Mouse (Mus musculus): ENCODE measurements around the gene Nim1k. TPM values are rescaled to one million over a fixed set of nuclear protein-coding genes. Genes with fewer than 3 reads are reported as not detected.
"Not testable (repeated sequence)": the region's sequence is repeated elsewhere in the genome, so short reads cannot be mapped to it uniquely, and the experiment has no call there.

Gene Nim1k
- total RNA-seq, 2 experiments from 2014 or later, result 0.50 to 1.3 TPM

DNA sequence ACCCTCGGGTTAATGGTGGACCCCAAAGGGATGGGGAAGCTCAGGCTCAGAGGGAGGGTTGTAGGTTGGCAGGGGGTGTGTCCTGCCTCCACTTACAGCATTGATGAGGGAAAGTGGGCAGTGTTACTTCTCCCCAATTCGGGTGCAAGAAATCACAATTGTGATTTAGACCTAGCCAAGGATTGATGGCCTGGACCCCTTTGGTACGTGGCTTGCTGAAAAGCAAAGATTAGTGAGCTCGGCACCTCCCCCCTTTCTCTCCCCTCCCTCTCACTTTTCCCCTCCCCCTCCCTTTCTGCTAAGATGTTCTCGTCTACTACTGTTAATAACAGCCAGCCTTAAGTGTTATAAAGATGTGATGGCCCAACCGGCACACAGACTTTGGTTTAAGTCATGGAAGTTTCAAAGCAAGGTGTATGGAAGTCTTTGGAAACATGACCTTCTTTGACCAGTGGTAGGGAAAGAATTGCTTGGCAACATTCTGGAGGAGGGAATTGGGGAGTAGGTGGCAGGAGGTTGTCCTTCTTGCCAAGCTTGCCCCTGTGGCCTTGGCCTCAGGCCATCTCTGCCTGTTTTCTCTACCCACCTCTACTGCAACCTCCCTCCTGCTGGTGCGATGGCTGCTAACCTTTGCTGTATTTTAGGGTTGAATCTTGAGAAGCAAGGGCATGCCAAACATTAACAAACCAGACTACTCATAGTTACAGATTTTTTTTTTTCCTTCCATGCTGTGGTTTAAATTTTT lies 64.6 kb downstream of the Nim1k start:
- peak; percentile 9 for ATAC-seq (replicated peaks; ENCODE audit: poor library complexity)

- ATAC-seq (replicated peaks; ENCODE audit: poor library complexity), result peak; percentile 96
Observed at GRCm38 (mm10) chr13:119690039-119690728, 65.5 kb downstream of the Nim1k start, which contains the start of gene Hmgcs1. Gene Hmgcs1 (plus strand): TSS chr13:119690379.

- no peak for ATAC-seq (replicated peaks; ENCODE audit: poor library complexity)
Observed at GRCm38 (mm10) chr13:119689709-119690038, 66.0 kb downstream of the Nim1k start.

- ATAC-seq (replicated peaks; ENCODE audit: poor library complexity), result no peak
Observed at GRCm38 (mm10) chr13:119684416-119685177, 71.1 kb downstream of the Nim1k start.

DNA sequence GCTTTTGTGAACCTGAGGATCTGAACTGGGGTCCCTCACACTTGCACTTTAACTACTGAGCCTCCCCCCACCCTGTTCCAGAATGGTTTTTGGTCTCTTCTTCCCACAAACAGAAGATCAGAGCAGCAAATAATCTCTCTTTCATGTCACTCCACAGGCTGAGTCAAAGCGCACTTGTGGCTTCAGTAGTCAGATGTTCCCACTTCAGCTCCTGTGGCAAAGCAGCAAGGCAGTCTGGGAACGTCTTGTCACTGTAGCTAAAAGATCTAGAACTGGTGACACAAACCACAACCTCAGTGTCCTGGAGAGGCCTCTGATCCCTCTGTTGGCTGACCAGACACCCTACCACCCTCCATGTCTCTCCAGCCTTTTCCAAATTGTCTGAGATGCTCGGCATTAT lies 74.5 kb downstream of the Nim1k start:
- ATAC-seq (replicated peaks; ENCODE audit: poor library complexity), result no peak

DNA sequence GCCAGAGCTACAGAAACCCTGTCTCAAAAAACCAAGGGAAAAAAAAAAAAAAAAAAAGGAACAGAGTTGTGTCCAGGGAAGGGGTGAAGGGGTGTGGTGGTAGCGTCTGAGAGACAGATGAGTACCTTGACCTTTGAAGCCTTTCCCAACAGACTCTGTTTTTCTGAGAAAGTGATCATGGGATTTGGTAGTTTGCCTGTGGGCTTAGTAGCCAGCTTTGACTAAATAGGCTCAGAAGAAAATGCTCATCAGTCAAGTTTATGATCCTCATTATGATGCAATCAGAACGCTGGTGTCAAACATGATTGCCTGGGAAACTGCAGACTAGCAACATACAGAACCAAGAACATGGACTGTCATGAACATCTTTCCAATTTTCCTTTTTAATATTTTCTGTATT lies 76.0 kb downstream of the Nim1k start:
- no peak for ATAC-seq (replicated peaks; ENCODE audit: poor library complexity)

GRCm38 (mm10) chr13:119678794-119679193 lies 76.9 kb downstream of the Nim1k start:
- ATAC-seq (replicated peaks; ENCODE audit: poor library complexity), result no peak

GRCm38 (mm10) chr13:119661420-119661819 lies 94.3 kb downstream of the Nim1k start:
- ATAC-seq (replicated peaks; ENCODE audit: poor library complexity), result not testable (repeated sequence)

Other genes starting within 250 kb of the Nim1k start
- 0.12 and 0.22 TPM in 2 replicates for gene Ccl28, start 132.1 kb downstream of the Nim1k start, total RNA-seq (2015)
- 0.27 and 0.67 TPM in 2 replicates for gene Ccl28, start 132.1 kb downstream of the Nim1k start, total RNA-seq (2017)
- 20.1 and 21.7 TPM in 2 replicates for gene Hmgcs1, start 65.5 kb downstream of the Nim1k start, total RNA-seq (2015)
- 26.5 and 34.3 TPM in 2 replicates for gene Hmgcs1, start 65.5 kb downstream of the Nim1k start, total RNA-seq (2017)
- 59.6 and 67.6 TPM in 2 replicates for gene Zfp131, start 35.0 kb upstream of the Nim1k start, total RNA-seq (2015)
- gene Zfp131, start 35.0 kb upstream of the Nim1k start, total RNA-seq (2017), result 50.9 and 64.3 TPM in 2 replicates
- not detected in 2 replicates for gene AF067063, start 74.3 kb upstream of the Nim1k start, total RNA-seq (2015)
- gene AF067063, start 74.3 kb upstream of the Nim1k start, total RNA-seq (2017), result not detected in 2 replicates
- gene D13Ertd608e, start 80.1 kb upstream of the Nim1k start, total RNA-seq (2015), result not detected in 2 replicates
- gene D13Ertd608e, start 80.1 kb upstream of the Nim1k start, total RNA-seq (2017), result not detected in 2 replicates
- gene Tcstv1, start 138.9 kb upstream of the Nim1k start, total RNA-seq (2015), result not detected in 2 replicates
- gene Tcstv1, start 138.9 kb upstream of the Nim1k start, total RNA-seq (2017), result not detected in 2 replicates
- gene Gm21761, start 173.4 kb upstream of the Nim1k start, total RNA-seq (2015), result not detected in 2 replicates
- not detected in 2 replicates for gene Gm21761, start 173.4 kb upstream of the Nim1k start, total RNA-seq (2017)
- gene B020031M17Rik, start 194.9 kb upstream of the Nim1k start, total RNA-seq (2015), result not detected in 2 replicates
- not detected in 2 replicates for gene B020031M17Rik, start 194.9 kb upstream of the Nim1k start, total RNA-seq (2017)